Mouse (Mus musculus): Measurements from ENCODE around the gene H2al1m. TPM values are rescaled to one million over a fixed set of nuclear protein-coding genes. Genes with fewer than 3 reads are reported as not detected.

Gene H2al1m
- polyA plus RNA-seq, 1 experiment from 2014 or later: 0.31 TPM

Other genes with a start within 250 kb of the H2al1m start
- not detected in 2 replicates for gene Fthl17f, start 220.7 kb upstream of the H2al1m start, polyA plus RNA-seq (2015; fragmentation: Nextera tagmentation; extraction: Ambion mirVana)
- gene 4930402K13Rik, start 179.2 kb upstream of the H2al1m start, polyA plus RNA-seq (2015; fragmentation: Nextera tagmentation; extraction: Ambion mirVana): not detected in 2 replicates
- 5.4 and 5.5 TPM in 2 replicates for gene Lancl3, start 83.9 kb upstream of the H2al1m start, polyA plus RNA-seq (2015; fragmentation: Nextera tagmentation; extraction: Ambion mirVana)
- gene Gm14862, start 26.9 kb upstream of the H2al1m start, polyA plus RNA-seq (2015; fragmentation: Nextera tagmentation; extraction: Ambion mirVana): 0.21 TPM in 1 of 2 replicates, not detected in the other
- 4.9 and 5.4 TPM in 2 replicates for gene Xk, start 11.0 kb upstream of the H2al1m start, polyA plus RNA-seq (2015; fragmentation: Nextera tagmentation; extraction: Ambion mirVana)
- not detected in 2 replicates for gene H2al1k, start 66.9 kb downstream of the H2al1m start, polyA plus RNA-seq (2015; fragmentation: Nextera tagmentation; extraction: Ambion mirVana)
- 0.43 and 1.3 TPM in 2 replicates for gene Cybb, start 204.0 kb downstream of the H2al1m start, polyA plus RNA-seq (2015; fragmentation: Nextera tagmentation; extraction: Ambion mirVana)